ENCODE assay signal across 22 mouse cellular contexts in the genomic region with DNA sequence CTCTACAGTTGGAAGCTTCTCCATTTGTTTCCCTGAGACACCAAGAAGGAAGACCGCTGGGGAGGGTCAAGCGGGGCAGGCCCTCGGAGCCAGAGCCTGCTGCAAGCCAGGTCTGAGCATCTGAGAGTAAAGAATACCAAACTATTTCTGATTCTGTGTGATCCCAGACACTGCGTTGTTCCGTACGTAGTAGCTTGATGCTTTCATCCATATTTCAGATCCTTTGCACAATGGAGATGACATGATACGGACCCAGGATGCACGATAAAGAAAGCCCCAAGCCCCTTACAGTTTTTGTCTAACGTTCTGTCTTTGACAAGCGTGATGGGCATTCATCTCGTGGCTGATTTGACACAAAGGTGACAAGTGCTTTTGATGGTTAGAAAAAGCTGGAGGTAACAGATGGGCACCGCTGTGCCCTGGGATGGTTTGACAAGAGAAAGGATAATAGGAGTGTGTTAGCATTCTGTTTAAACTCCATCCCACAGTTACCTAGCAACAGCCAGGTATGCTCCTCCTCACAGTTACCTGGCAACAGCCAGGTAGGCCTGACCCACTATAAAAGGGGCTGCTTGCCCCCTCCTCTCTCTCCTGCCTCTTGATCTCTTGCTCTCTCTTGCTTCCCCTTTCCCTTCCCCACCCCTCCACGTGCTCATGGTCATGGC. TPM values are rescaled to one million over a fixed set of nuclear protein-coding genes. Genes with fewer than 3 reads are reported as not detected.
DNase-seq lines count a peak whose midpoint lies in the region; ATAC-seq lines count a peak whose summit lies in the region.
"Had no signal": no experiment of that assay in that cellular context is flagged by ENCODE, and none has a peak within 500 bp of the region (broad histone marks: within the 10 kb centered on the region; RNA-seq: fewer than 3 reads in every experiment).

No protein-coding gene starts in this region.

- H3K9me3 ChIP-seq in midbrain, embryonic 14.5 days (ENCODE audit: control insufficient read depth, low read length) = 0 out of 2 replicates have a peak, but pooled peaks cover 7% of the 10 kb centered on the region
- H3K9me3 ChIP-seq in midbrain, embryonic 10.5 days (replicated peaks) = no peaks in the 10 kb centered on the region
- H3K9me3 ChIP-seq: embryonic facial prominence, embryonic 12.5 days; forebrain, embryonic 12.5 days; heart, embryonic 15.5 days; hindbrain, embryonic 15.5 days had no signal

- ATAC-seq in midbrain, embryonic 14.5 days (ENCODE audit: low FRiP score, low TSS enrichment) = no peak
- ATAC-seq: Patski had no signal

- H3K36me3 ChIP-seq in midbrain, embryonic 14.5 days (ENCODE audit: control insufficient read depth, insufficient read depth, low read length) = no peaks in the 10 kb centered on the region
- H3K36me3 ChIP-seq in midbrain, embryonic 10.5 days = no peaks in the 10 kb centered on the region
- no peaks in the 10 kb centered on the region for H3K36me3 ChIP-seq in splenic B cell, adult 2 months (ENCODE audit: control insufficient read depth, insufficient read depth, low read length, poor library complexity, severe bottlenecking)
- H3K36me3 ChIP-seq: embryonic facial prominence, embryonic 12.5 days; forebrain, embryonic 12.5 days; heart, embryonic 15.5 days; hindbrain, embryonic 15.5 days had no signal

- no peak overlapping the region for H3K27ac ChIP-seq in midbrain, embryonic 14.5 days (replicated peaks; ENCODE audit: low read depth, low read length)
- H3K27ac ChIP-seq in midbrain, embryonic 10.5 days (replicated peaks) = no peak overlapping the region
- H3K27ac ChIP-seq: embryonic facial prominence, embryonic 12.5 days; forebrain, embryonic 12.5 days; heart, embryonic 15.5 days; hindbrain, embryonic 15.5 days had no signal

- no peaks in the 10 kb centered on the region for H3K4me1 ChIP-seq in midbrain, embryonic 14.5 days (ENCODE audit: control insufficient read depth, insufficient read depth, low read length)
- 0 out of 2 replicates have a peak, but pooled peaks cover 4% of the 10 kb centered on the region for H3K4me1 ChIP-seq in midbrain, embryonic 10.5 days
- H3K4me1 ChIP-seq: embryonic facial prominence, embryonic 12.5 days; forebrain, embryonic 12.5 days; heart, embryonic 15.5 days; hindbrain, embryonic 15.5 days had no signal

- no peak overlapping the region for H3K9ac ChIP-seq in midbrain, embryonic 14.5 days (replicated peaks; ENCODE audit: low read length)
- H3K9ac ChIP-seq: embryonic facial prominence, embryonic 12.5 days; forebrain, embryonic 12.5 days; heart, embryonic 15.5 days; hindbrain, embryonic 15.5 days had no signal

- peak; percentile 68 for DNase-seq in heart, adult 11 months
- no peak for DNase-seq in heart, adult 9 months (ENCODE audit: low spot score in 2 of 2)
- peak; percentile 13 for DNase-seq in midbrain, embryonic 14.5 days
- DNase-seq in midbrain, embryonic 10.5 days (ENCODE audit: low spot score) = no peak
- peak; percentile 6 for DNase-seq in brain, embryonic 18.5 days (ENCODE audit: low read depth, low spot score)
- DNase-seq in splenic B cell, adult 2 months (ENCODE audit: low read depth, low spot score) = peak; percentile 41
- DNase-seq in cerebellum, adult 18-20 months = no peak
- DNase-seq: adrenal gland, adult 2 months; adrenal gland, postnatal 25 days; cerebellum, adult 11-12 months; cerebellum, postnatal 10 days; gastrocnemius, postnatal 36 days; heart, adult 18-20 months; heart, postnatal 14 days; kidney, adult 11 months had no signal

- H3K4me2 ChIP-seq in midbrain, embryonic 14.5 days (ENCODE audit: low read length) = no peak overlapping the region
- H3K4me2 ChIP-seq: embryonic facial prominence, embryonic 12.5 days; forebrain, embryonic 12.5 days; heart, embryonic 11.5 days; heart, embryonic 15.5 days; hindbrain, embryonic 15.5 days had no signal

- H3K27me3 ChIP-seq in midbrain, embryonic 14.5 days (ENCODE audit: control insufficient read depth, insufficient read depth, low read length) = no peaks in the 10 kb centered on the region
- no peaks in the 10 kb centered on the region for H3K27me3 ChIP-seq in midbrain, embryonic 10.5 days (ENCODE audit: low read depth, poor library complexity, severe bottlenecking)
- no peaks in the 10 kb centered on the region for H3K27me3 ChIP-seq in splenic B cell, adult 2 months (ENCODE audit: control insufficient read depth, insufficient read depth, low read length, poor library complexity, severe bottlenecking)
- H3K27me3 ChIP-seq: CH12.LX; embryonic facial prominence, embryonic 12.5 days; forebrain, embryonic 12.5 days; heart, embryonic 15.5 days; hindbrain, embryonic 15.5 days; Patski had no signal

- 79% methylated on average over 13 of the region's 13 CpGs for WGBS in midbrain, embryonic 14.5 days
- WGBS in midbrain, embryonic 10.5 days = 88% methylated on average over 13 of the region's 13 CpGs

- H3K4me3 ChIP-seq in midbrain, embryonic 14.5 days (replicated peaks; ENCODE audit: low read depth, low read length) = no peak overlapping the region
- no peak overlapping the region for H3K4me3 ChIP-seq in midbrain, embryonic 10.5 days
- H3K4me3 ChIP-seq: embryonic facial prominence, embryonic 12.5 days; forebrain, embryonic 12.5 days; heart, embryonic 15.5 days; hindbrain, embryonic 15.5 days had no signal

RNA-seq across cellular contexts. Expression of a gene that starts 22.9 kb away (rescaled TPM):
- polyA plus RNA-seq in midbrain, embryonic 14.5 days (2014; fragmentation: Nextera tagmentation; extraction: Ambion mirVana) = 3.2 TPM in 1 of 2 replicates, not detected in the other
- polyA plus RNA-seq in midbrain, embryonic 10.5 days (2016; fragmentation: Nextera tagmentation; extraction: Ambion mirVana) = 2.5 and 2.7 TPM in 2 replicates

Comparison
In these comparisons a context has a peak if more than half of its experiments do, and no peak if none do; other contexts are left out.
1. DNase-seq: peak in heart, adult 11 months (single experiment), midbrain, embryonic 14.5 days (single experiment), brain, embryonic 18.5 days (single experiment) and splenic B cell, adult 2 months (single experiment); none in heart, adult 9 months (0 of 2), midbrain, embryonic 10.5 days (single experiment) and cerebellum, adult 18-20 months (0 of 2).